Mouse (Mus musculus): ENCODE measurements around the gene Wdr92.

- TF ChIP-seq POLR2A (IDR thresholded peaks at IDR 0.05; ENCODE audit: insufficient read depth, low read depth, low read length) = no peak
- no peak for TF ChIP-seq CTCF (IDR thresholded peaks at IDR 0.05; ENCODE audit: insufficient read depth, low read depth, low read length)
Measured at GRCm38 (mm10) chr11:17279959-17280358, 98.1 kb downstream of the Wdr92 start.

Data from olfactory bulb, adult 2 months (tissue).